Mouse (Mus musculus): ENCODE data around the gene Exd2. TPM values are rescaled to one million over a fixed set of nuclear protein-coding genes. Genes with fewer than 3 reads are reported as not detected.

Exd2 gene
- 39.0 and 44.1 TPM in 2 replicates for polyA plus RNA-seq (2016; fragmentation: Nextera tagmentation; extraction: Ambion mirVana)

- Histone ChIP-seq H3K27me3 (ENCODE audit: low read depth, poor library complexity, severe bottlenecking) (no peaks in the 10 kb centered on the region), H3K27ac (replicated peaks) (peak within 1 kb of the TSS; percentile 96), H3K9me3 (replicated peaks) (no peaks in the 10 kb centered on the region; the same call in 1 of the 2 replicates), H3K4me1 (peaks cover 9% of the 10 kb centered on the region), H3K36me3 (no peaks in the 10 kb centered on the region), H3K4me3 (peak within 1 kb of the TSS; percentile 88)
- peak; percentile 87 for DNase-seq (ENCODE audit: low spot score)
- under 1% methylated on average over 45 of the region's 45 CpGs for WGBS
Observed at GRCm38 (mm10) chr12:80462942-80463651, at the start of gene Exd2. Gene Exd2, plus strand, starts transcription at chr12:80463095.

- Histone ChIP-seq H3K9me3 (replicated peaks) (peaks cover 9% of the 10 kb centered on the region; the same call in 1 of the 2 replicates), H3K27ac (replicated peaks) (no peak overlapping the region), H3K36me3 (peaks cover 61% of the 10 kb centered on the region), H3K27me3 (ENCODE audit: low read depth, poor library complexity, severe bottlenecking) (no peaks in the 10 kb centered on the region), H3K4me3 (no peak overlapping the region), H3K4me1 (no peaks in the 10 kb centered on the region)
- no peak for DNase-seq (ENCODE audit: low spot score)
- WGBS = 88% methylated on average over 2 of the region's 2 CpGs
Observed at GRCm38 (mm10) chr12:80415100-80415499, 47.8 kb upstream of the Exd2 start.

- WGBS = 86% methylated on average over 3 of the region's 3 CpGs
- H3K4me3 ChIP-seq = no peak overlapping the region
- DNase-seq (ENCODE audit: low spot score) = no peak
- no peaks in the 10 kb centered on the region for H3K27me3 ChIP-seq (ENCODE audit: low read depth, poor library complexity, severe bottlenecking)
- H3K9me3 ChIP-seq (replicated peaks) = no peaks in the 10 kb centered on the region
- H3K27ac ChIP-seq (replicated peaks) = no peak overlapping the region
- H3K36me3 ChIP-seq = peaks cover 40% of the 10 kb centered on the region
- H3K4me1 ChIP-seq = no peaks in the 10 kb centered on the region
Observed at GRCm38 (mm10) chr12:80427683-80428082, 35.2 kb upstream of the Exd2 start.

- no peaks in the 10 kb centered on the region for H3K27me3 ChIP-seq (ENCODE audit: low read depth, poor library complexity, severe bottlenecking)
- H3K4me1 ChIP-seq = peaks cover 25% of the 10 kb centered on the region
- no peak for DNase-seq (ENCODE audit: low spot score)
- H3K36me3 ChIP-seq = peaks cover 12% of the 10 kb centered on the region
- no peaks in the 10 kb centered on the region for H3K9me3 ChIP-seq (replicated peaks)
- H3K4me3 ChIP-seq = no peak overlapping the region
- 74% methylated on average over 4 of the region's 4 CpGs for WGBS
- no peak overlapping the region for H3K27ac ChIP-seq (replicated peaks)
Observed at GRCm38 (mm10) chr12:80433266-80433665, 29.6 kb upstream of the Exd2 start.

GRCm38 (mm10) chr12:80434601-80434960, 28.3 kb upstream of the Exd2 start:
- Histone ChIP-seq H3K4me1 (peaks cover 25% of the 10 kb centered on the region), H3K36me3 (peaks cover 4% of the 10 kb centered on the region; the same call in 1 of the 2 replicates), H3K4me3 (peak overlapping the region; percentile 96), H3K27me3 (ENCODE audit: low read depth, poor library complexity, severe bottlenecking) (no peaks in the 10 kb centered on the region), H3K27ac (replicated peaks) (peak overlapping the region; percentile 97), H3K9me3 (replicated peaks) (no peaks in the 10 kb centered on the region)
- WGBS = 9% methylated on average over 10 of the region's 10 CpGs
- no peak for DNase-seq (ENCODE audit: low spot score)

GRCm38 (mm10) chr12:80434961-80435691, 27.8 kb upstream of the Exd2 start:
- H3K27me3 ChIP-seq (ENCODE audit: low read depth, poor library complexity, severe bottlenecking) = no peaks in the 10 kb centered on the region
- peak overlapping the region; percentile 97 for H3K27ac ChIP-seq (replicated peaks)
- peak; percentile 87 for DNase-seq (ENCODE audit: low spot score)
- WGBS = under 1% methylated on average over 61 of the region's 64 CpGs
- no peaks in the 10 kb centered on the region for H3K9me3 ChIP-seq (replicated peaks)
- peak overlapping the region; percentile 96 for H3K4me3 ChIP-seq
- peaks cover 4% of the 10 kb centered on the region; the same call in 1 of the 2 replicates for H3K36me3 ChIP-seq
- H3K4me1 ChIP-seq = peaks cover 25% of the 10 kb centered on the region

- Histone ChIP-seq H3K27me3 (ENCODE audit: low read depth, poor library complexity, severe bottlenecking) (no peaks in the 10 kb centered on the region), H3K9me3 (replicated peaks) (no peaks in the 10 kb centered on the region), H3K36me3 (peaks cover 4% of the 10 kb centered on the region; the same call in 1 of the 2 replicates), H3K4me1 (peaks cover 25% of the 10 kb centered on the region), H3K4me3 (peak overlapping the region; percentile 96), H3K27ac (replicated peaks) (peak overlapping the region; percentile 97)
- no peak for DNase-seq (ENCODE audit: low spot score)
- WGBS = 0% methylated on average over 10 of the region's 10 CpGs
Observed at GRCm38 (mm10) chr12:80435887-80436286, 27.0 kb upstream of the Exd2 start.

GRCm38 (mm10) chr12:80436336-80436976, 26.4 kb upstream of the Exd2 start, which contains the start of gene Dcaf5:
Gene Dcaf5, minus strand, starts transcription at chr12:80436601.
- no peaks in the 10 kb centered on the region for H3K9me3 ChIP-seq (replicated peaks)
- H3K4me3 ChIP-seq = peak within 1 kb of the TSS; percentile 96
- H3K27ac ChIP-seq (replicated peaks) = peak within 1 kb of the TSS; percentile 97
- WGBS = under 1% methylated on average over 75 of the region's 79 CpGs
- peaks cover 4% of the 10 kb centered on the region; the same call in 1 of the 2 replicates for H3K36me3 ChIP-seq
- H3K4me1 ChIP-seq = peaks cover 25% of the 10 kb centered on the region
- no peaks in the 10 kb centered on the region for H3K27me3 ChIP-seq (ENCODE audit: low read depth, poor library complexity, severe bottlenecking)
- DNase-seq (ENCODE audit: low spot score) = peak; percentile 82

GRCm38 (mm10) chr12:80437051-80437675, 25.7 kb upstream of the Exd2 start:
- Histone ChIP-seq H3K27ac (replicated peaks) (peak overlapping the region; percentile 97), H3K4me3 (peak overlapping the region; percentile 96), H3K4me1 (peaks cover 25% of the 10 kb centered on the region), H3K36me3 (peaks cover 4% of the 10 kb centered on the region; the same call in 1 of the 2 replicates), H3K9me3 (replicated peaks) (no peaks in the 10 kb centered on the region), H3K27me3 (ENCODE audit: low read depth, poor library complexity, severe bottlenecking) (no peaks in the 10 kb centered on the region)
- no peak for DNase-seq (ENCODE audit: low spot score)
- 30% methylated on average over 4 of the region's 4 CpGs for WGBS

- Histone ChIP-seq H3K9me3 (replicated peaks) (no peaks in the 10 kb centered on the region), H3K4me3 (no peak overlapping the region), H3K27ac (replicated peaks) (no peak overlapping the region), H3K27me3 (ENCODE audit: low read depth, poor library complexity, severe bottlenecking) (no peaks in the 10 kb centered on the region), H3K36me3 (no peaks in the 10 kb centered on the region), H3K4me1 (peaks cover 9% of the 10 kb centered on the region)
- 83% methylated on average over 2 of the region's 2 CpGs for WGBS
- DNase-seq (ENCODE audit: low spot score) = no peak
Observed at GRCm38 (mm10) chr12:80440957-80441356, 21.9 kb upstream of the Exd2 start.

GRCm38 (mm10) chr12:80444525-80445109, 18.3 kb upstream of the Exd2 start:
- DNase-seq (ENCODE audit: low spot score) = no peak
- Histone ChIP-seq H3K36me3 (no peaks in the 10 kb centered on the region), H3K27me3 (ENCODE audit: low read depth, poor library complexity, severe bottlenecking) (no peaks in the 10 kb centered on the region), H3K4me1 (no peaks in the 10 kb centered on the region), H3K27ac (replicated peaks) (no peak overlapping the region), H3K4me3 (no peak overlapping the region), H3K9me3 (replicated peaks) (no peaks in the 10 kb centered on the region)
- WGBS = 90% methylated on average over 9 of the region's 9 CpGs

- H3K36me3 ChIP-seq = no peaks in the 10 kb centered on the region
- H3K4me1 ChIP-seq = no peaks in the 10 kb centered on the region
- WGBS = 82% methylated on average over 1 of the region's 1 CpGs
- no peak overlapping the region for H3K4me3 ChIP-seq
- DNase-seq (ENCODE audit: low spot score) = no peak
- no peaks in the 10 kb centered on the region for H3K27me3 ChIP-seq (ENCODE audit: low read depth, poor library complexity, severe bottlenecking)
- no peaks in the 10 kb centered on the region for H3K9me3 ChIP-seq (replicated peaks)
- no peak overlapping the region for H3K27ac ChIP-seq (replicated peaks)
Observed at GRCm38 (mm10) chr12:80453506-80453905, 9.4 kb upstream of the Exd2 start.

Measured in midbrain, embryonic 10.5 days (tissue).